Comparison of ENCODE assay signal across 24 mouse cellular contexts in the genomic region with DNA sequence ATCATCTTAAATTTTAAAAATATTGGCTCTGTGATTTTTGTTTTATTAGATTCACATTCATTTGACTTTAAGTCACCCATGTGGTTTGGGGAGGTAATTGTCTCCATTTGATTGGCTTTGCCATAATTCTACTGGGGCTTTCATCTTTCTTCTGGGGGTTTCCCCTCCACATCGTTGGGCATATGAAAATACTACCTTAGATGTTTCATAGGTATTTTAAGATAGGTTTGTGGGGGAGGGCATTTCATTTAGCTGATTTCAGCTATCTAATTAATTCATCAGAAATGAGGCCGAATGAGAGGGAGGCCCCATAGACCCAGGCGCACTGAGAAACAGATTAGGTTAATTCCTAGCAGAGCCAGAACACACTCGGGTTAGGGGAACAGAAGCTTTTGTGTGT.
"Had no signal": no experiment of that assay in that cellular context is flagged by ENCODE, and none has a peak within 500 bp of the region (broad histone marks: within the 10 kb centered on the region; RNA-seq: fewer than 3 reads in every experiment).

No protein-coding gene starts in this region.

- H3K27ac ChIP-seq: heart, embryonic 10.5 days; hindbrain, embryonic 12.5 days; hindbrain, embryonic 14.5 days; intestine, embryonic 15.5 days; layer of hippocampus, adult 2 months; left cerebral cortex, adult 2 months; limb, embryonic 10.5 days; limb, embryonic 12.5 days; liver, embryonic 13.5 days; liver, embryonic 15.5 days had no signal

- H3K4me3 ChIP-seq: heart, embryonic 10.5 days; heart, embryonic 12.5 days; hindbrain, embryonic 12.5 days; intestine, embryonic 15.5 days; layer of hippocampus, adult 2 months; left cerebral cortex, adult 2 months; limb, embryonic 10.5 days; limb, embryonic 12.5 days; liver, embryonic 13.5 days; liver, embryonic 15.5 days had no signal

- H3K4me2 ChIP-seq: heart, embryonic 12.5 days; hindbrain, embryonic 12.5 days; hindbrain, embryonic 14.5 days; intestine, embryonic 15.5 days; limb, embryonic 12.5 days; liver, embryonic 11.5 days; liver, embryonic 13.5 days; liver, embryonic 15.5 days had no signal

- H3K27me3 ChIP-seq: heart, embryonic 12.5 days; hindbrain, embryonic 12.5 days; intestine, embryonic 15.5 days; limb, embryonic 12.5 days; liver, embryonic 13.5 days; liver, embryonic 15.5 days had no signal

- H3K36me3 ChIP-seq: heart, embryonic 10.5 days; heart, embryonic 12.5 days; hindbrain, embryonic 12.5 days; intestine, embryonic 15.5 days; limb, embryonic 10.5 days; limb, embryonic 12.5 days; liver, embryonic 13.5 days; liver, embryonic 15.5 days had no signal

- DNase-seq: gastrocnemius, postnatal 14 days; gastrocnemius, postnatal 36 days; heart, adult 18-20 months; heart, postnatal 10 days; kidney, adult 18-20 months; kidney, adult 8-10 months; kidney, postnatal 10 days; kidney, postnatal 25 days; kidney, postnatal 4 days; liver; liver, embryonic 13.5 days had no signal

- H3K9me3 ChIP-seq: heart, embryonic 10.5 days; hindbrain, embryonic 12.5 days; intestine, embryonic 15.5 days; limb, embryonic 10.5 days; limb, embryonic 12.5 days; liver, embryonic 13.5 days; liver, embryonic 15.5 days had no signal

- H3K9ac ChIP-seq: heart, embryonic 12.5 days; hindbrain, embryonic 12.5 days; hindbrain, embryonic 14.5 days; intestine, embryonic 15.5 days; limb, embryonic 12.5 days; liver, embryonic 13.5 days; liver, embryonic 15.5 days had no signal

- H3K4me1 ChIP-seq: heart, embryonic 10.5 days; hindbrain, embryonic 12.5 days; intestine, embryonic 15.5 days; limb, embryonic 10.5 days; limb, embryonic 12.5 days; liver, embryonic 13.5 days; liver, embryonic 15.5 days had no signal

- ATAC-seq: hindbrain, embryonic 16.5 days; intestine, embryonic 15.5 days; intestine, postnatal 0 days had no signal
